Mouse (Mus musculus) thymus, adult 2 months (tissue): Measurements from ENCODE around the gene Fbxo21. TPM values are rescaled to one million over a fixed set of nuclear protein-coding genes. Genes with fewer than 3 reads are reported as not detected.

Experiments used
- DNase-seq: peaks from one replicate; pipeline ENCODE4 v3.0.0; 2021
- H3K27ac ChIP-seq: fragments of 200-500 bp; 2 replicates; pipeline ENCODE4 v1.5.1; 2012; ENCODE audit warnings: low read length, control low read depth; ENCODE audit not compliant: control insufficient read depth, insufficient read depth
- H3K27me3 ChIP-seq: fragments of 200-500 bp; 2 replicates; pipeline ENCODE4 v1.6.1; 2012; ENCODE audit warnings: mild to moderate bottlenecking, low read length, moderate library complexity, mixed read lengths; ENCODE audit not compliant: control insufficient read depth, insufficient read depth
- H3K36me3 ChIP-seq: fragments of 200-500 bp; 2 replicates; pipeline ENCODE4 v1.6.1; 2012; ENCODE audit warnings: mild to moderate bottlenecking, low read length, moderate library complexity; ENCODE audit not compliant: control insufficient read depth, insufficient read depth
- H3K4me1 ChIP-seq: fragments of 200-500 bp; replicated peaks from 2 replicates; pipeline ENCODE4 v1.6.1; 2012; ENCODE audit warnings: low read length; ENCODE audit not compliant: control insufficient read depth, insufficient read depth
- H3K4me3 ChIP-seq: fragments of 200-500 bp; 2 replicates; pipeline ENCODE4 v1.5.1; 2012; ENCODE audit warnings: mild to moderate bottlenecking, low read length, control low read depth, moderate library complexity; ENCODE audit not compliant: control insufficient read depth, insufficient read depth
- CTCF ChIP-seq: fragments of 200-500 bp; IDR thresholded peaks from 2 replicates; pipeline ENCODE4 v1.5.1; 2012; ENCODE audit warnings: mild to moderate bottlenecking, control low read depth, low read length, moderate library complexity, borderline replicate concordance; ENCODE audit not compliant: control insufficient read depth, poor library complexity, insufficient read depth; ENCODE audit errors: extremely low read depth
- POLR2A ChIP-seq: fragments of 200-500 bp; IDR thresholded peaks from 2 replicates; pipeline ENCODE4 v1.6.1; 2012; ENCODE audit warnings: mild to moderate bottlenecking, low read length, control low read depth, moderate library complexity; ENCODE audit not compliant: control insufficient read depth, poor library complexity, insufficient read depth; ENCODE audit errors: extremely low read depth
- WGBS: fragments of 180-500 bp; shearing (Covaris S2); methylation state at CpG from one replicate; pipeline ENCODE4 v1.1.7; 2018; 5-methylcytosine and 5-hydroxymethylcytosine counted together
- polyA plus RNA-seq: library from polyadenylated mRNA; depleted of rRNA; stranded (reverse); fragments of >200 nt; gene quantifications from 2 replicates; pipeline ENCODE4 v1.2.3, GENCODE M21; 2012

Gene Fbxo21
- polyA plus RNA-seq, 1 experiment: 43.3 TPM

GRCm38 (mm10) chr5:117938182-117938581, 38.3 kb upstream of the Fbxo21 start:
- no peak overlapping the region for H3K27ac ChIP-seq
- WGBS: 12% methylated on average over 14 of the region's 14 CpGs

GRCm38 (mm10) chr5:117939402-117939801, 37.1 kb upstream of the Fbxo21 start:
- Histone ChIP-seq H3K4me1 (no peaks in the 10 kb centered on the region), H3K27me3 (no peaks in the 10 kb centered on the region), H3K4me3 (no peak overlapping the region), H3K36me3 (no peaks in the 10 kb centered on the region), H3K27ac (no peak overlapping the region)
- DNase-seq: no peak
- no peak for TF ChIP-seq POLR2A
- TF ChIP-seq CTCF: no peak
- 88% methylated on average over 8 of the region's 8 CpGs for WGBS

More at GRCm38 (mm10) chr5:117938182-117938581, 38.3 kb upstream of the Fbxo21 start:
- DNase-seq: peak; percentile 68
- Histone ChIP-seq H3K27me3 (no peaks in the 10 kb centered on the region), H3K36me3 (no peaks in the 10 kb centered on the region), H3K4me3 (no peak overlapping the region), H3K4me1 (no peaks in the 10 kb centered on the region)
- TF ChIP-seq CTCF (peak; percentile 80; the same call in 1 of the 2 replicates), POLR2A (no peak)

- Histone ChIP-seq H3K27ac (no peak overlapping the region), H3K36me3 (no peaks in the 10 kb centered on the region), H3K4me3 (no peak overlapping the region), H3K27me3 (no peaks in the 10 kb centered on the region), H3K4me1 (no peaks in the 10 kb centered on the region)
- no peak for DNase-seq
- TF ChIP-seq POLR2A (no peak), CTCF (no peak)
- 81% methylated on average over 3 of the region's 3 CpGs for WGBS
Measured at GRCm38 (mm10) chr5:117941552-117941951, 35.0 kb upstream of the Fbxo21 start.

- Histone ChIP-seq H3K27ac (no peak overlapping the region), H3K4me3 (no peak overlapping the region), H3K36me3 (no peaks in the 10 kb centered on the region), H3K4me1 (no peaks in the 10 kb centered on the region), H3K27me3 (no peaks in the 10 kb centered on the region)
- WGBS: 2% methylated on average over 4 of the region's 4 CpGs
- TF ChIP-seq POLR2A (no peak), CTCF (no peak)
- DNase-seq: peak; percentile 59
Measured at GRCm38 (mm10) chr5:117946605-117947004, 29.9 kb upstream of the Fbxo21 start.

GRCm38 (mm10) chr5:117949393-117949792, 27.1 kb upstream of the Fbxo21 start:
- TF ChIP-seq POLR2A (no peak), CTCF (no peak)
- H3K36me3 ChIP-seq: no peaks in the 10 kb centered on the region
- H3K27me3 ChIP-seq: no peaks in the 10 kb centered on the region
- H3K27ac ChIP-seq: no peak overlapping the region
- 94% methylated on average over 10 of the region's 10 CpGs for WGBS
- H3K4me3 ChIP-seq: no peak overlapping the region
- no peak for DNase-seq
- peaks cover 14% of the 10 kb centered on the region for H3K4me1 ChIP-seq

- no peak for TF ChIP-seq CTCF
- no peak for TF ChIP-seq POLR2A
- WGBS: 14% methylated on average over 12 of the region's 12 CpGs
Measured at GRCm38 (mm10) chr5:117953893-117954292, 22.6 kb upstream of the Fbxo21 start.

GRCm38 (mm10) chr5:117954429-117954828, 22.1 kb upstream of the Fbxo21 start:
- DNase-seq: no peak
- Histone ChIP-seq H3K36me3 (no peaks in the 10 kb centered on the region), H3K27ac (no peak overlapping the region), H3K27me3 (no peaks in the 10 kb centered on the region), H3K4me1 (peaks cover 15% of the 10 kb centered on the region), H3K4me3 (no peak overlapping the region)
- no peak for TF ChIP-seq POLR2A
- no peak for TF ChIP-seq CTCF
- 31% methylated on average over 1 of the region's 1 CpGs for WGBS

More at GRCm38 (mm10) chr5:117953893-117954292, 22.6 kb upstream of the Fbxo21 start:
- H3K4me1 ChIP-seq: peaks cover 15% of the 10 kb centered on the region
- H3K27me3 ChIP-seq: no peaks in the 10 kb centered on the region
- H3K27ac ChIP-seq: no peak overlapping the region
- H3K4me3 ChIP-seq: no peak overlapping the region
- DNase-seq: peak; percentile 21
- no peaks in the 10 kb centered on the region for H3K36me3 ChIP-seq
